Mouse (Mus musculus) neutrophil, adult 83 days (primary cell): ENCODE measurements around the gene Gldc. TPM values are rescaled to one million over a fixed set of nuclear protein-coding genes. Genes with fewer than 3 reads are reported as not detected.

Source experiments
- total RNA-seq, 2 experiments: library from RNA; stranded (reverse); gene quantifications; one replicate each; pipeline ENCODE4 v1.2.4; 2023

Gene Gldc
- total RNA-seq = under 1 TPM in 1 of 2 experiments, not detected in 1; 0.33 TPM

GRCm38 (mm10) chr19:30174919-30175571 lies at the start of gene Gldc:
Gldc (minus strand) TSS chr19:30175429.

Other genes with a start within 250 kb of the Gldc start
- gene Trpd52l3, start 171.6 kb downstream of the Gldc start, total RNA-seq = not detected
- gene Uhrf2, start 144.9 kb downstream of the Gldc start, total RNA-seq = 10 to 100 TPM; 35.8 to 42.6 TPM
- not detected for gene Mbl2, start 57.5 kb upstream of the Gldc start, total RNA-seq